Mouse (Mus musculus): Measurements from ENCODE around the gene Ank2.

Ank2 gene

DNA sequence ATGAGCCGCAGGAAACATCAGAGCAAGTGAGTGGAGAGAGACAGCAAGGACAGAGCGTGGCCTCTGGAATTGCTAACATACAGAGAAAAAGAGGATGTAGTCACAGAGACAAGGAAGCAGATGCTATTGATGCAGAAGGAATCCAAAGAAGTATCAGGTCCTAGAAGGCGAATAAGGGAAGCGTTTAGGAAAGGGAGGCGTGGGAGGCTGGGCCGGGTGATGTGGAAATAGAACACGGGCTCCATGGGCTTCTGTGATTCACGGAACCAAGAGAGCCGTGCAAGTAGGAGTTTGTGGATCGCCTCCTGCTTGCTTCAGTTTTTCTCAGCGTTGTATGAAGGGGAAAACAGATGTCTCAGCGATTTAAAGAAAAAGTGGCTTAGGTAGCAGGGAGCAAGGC is 463.6 kb downstream of the Ank2 start:
- no peak for TF ChIP-seq GATA4 (IDR thresholded peaks at IDR 0.05; ENCODE audit: insufficient replicate concordance, low read length)

DNA sequence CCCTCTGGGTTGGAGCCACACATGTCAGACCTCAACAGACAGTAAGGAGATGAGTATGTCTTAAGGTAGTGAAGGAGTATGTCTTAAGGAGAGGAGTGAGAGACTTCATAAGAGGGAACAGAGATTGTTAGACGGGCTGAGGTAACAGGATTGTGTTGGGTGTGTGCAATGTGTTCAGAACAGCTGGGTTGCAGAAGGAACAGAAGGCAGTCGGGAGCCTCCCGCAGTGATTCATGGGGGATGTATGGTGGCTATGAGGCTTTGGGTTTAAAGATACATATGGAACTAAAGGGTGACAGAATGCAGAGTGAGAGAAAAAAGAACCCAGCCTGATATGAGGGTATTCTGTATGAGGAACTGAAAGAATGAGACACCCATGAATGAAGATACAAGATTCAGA is 464.2 kb downstream of the Ank2 start:
- no peak for TF ChIP-seq GATA4 (IDR thresholded peaks at IDR 0.05; ENCODE audit: insufficient replicate concordance, low read length)

DNA sequence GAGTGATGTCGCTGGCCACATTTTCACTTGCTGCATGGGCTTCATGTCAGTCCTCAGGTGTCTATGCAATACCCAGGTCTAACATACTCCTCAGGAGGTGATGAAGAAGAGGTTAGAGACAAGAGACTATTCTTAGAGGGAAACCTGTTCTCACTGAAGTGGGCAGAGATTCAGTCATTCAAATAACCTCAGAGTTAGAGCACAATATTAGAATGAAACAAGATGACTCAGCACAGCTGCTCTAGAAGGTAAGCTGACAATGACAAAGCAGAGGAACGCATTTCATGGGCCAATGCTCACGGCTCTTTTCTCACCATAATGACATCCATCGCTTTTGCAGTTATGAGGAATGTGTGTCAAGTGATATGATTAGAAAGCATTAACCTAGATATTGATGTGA is 475.2 kb downstream of the Ank2 start:
- no peak for TF ChIP-seq GATA4 (IDR thresholded peaks at IDR 0.05; ENCODE audit: insufficient replicate concordance, low read length)

DNA sequence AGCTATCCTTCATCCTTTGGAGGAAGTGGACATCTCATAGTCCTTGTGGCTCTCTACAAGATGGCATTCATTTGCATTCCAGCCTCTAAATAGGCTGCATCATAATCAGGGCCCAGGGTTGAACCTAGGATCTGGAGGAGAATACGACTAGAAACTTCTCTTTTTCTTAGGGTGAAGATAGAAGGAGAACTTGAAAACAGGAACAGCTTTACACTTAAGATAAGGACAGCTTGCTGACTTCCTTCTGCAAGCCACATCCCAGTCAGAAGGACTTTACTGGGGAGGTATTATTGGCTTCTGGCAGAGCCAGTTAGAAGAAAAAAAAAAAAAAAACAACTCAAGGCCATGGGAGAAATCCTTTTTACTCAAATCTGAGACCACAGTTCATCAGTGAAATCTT is 479.0 kb downstream of the Ank2 start:
- no peak for TF ChIP-seq GATA4 (IDR thresholded peaks at IDR 0.05; ENCODE audit: insufficient replicate concordance, low read length)

DNA sequence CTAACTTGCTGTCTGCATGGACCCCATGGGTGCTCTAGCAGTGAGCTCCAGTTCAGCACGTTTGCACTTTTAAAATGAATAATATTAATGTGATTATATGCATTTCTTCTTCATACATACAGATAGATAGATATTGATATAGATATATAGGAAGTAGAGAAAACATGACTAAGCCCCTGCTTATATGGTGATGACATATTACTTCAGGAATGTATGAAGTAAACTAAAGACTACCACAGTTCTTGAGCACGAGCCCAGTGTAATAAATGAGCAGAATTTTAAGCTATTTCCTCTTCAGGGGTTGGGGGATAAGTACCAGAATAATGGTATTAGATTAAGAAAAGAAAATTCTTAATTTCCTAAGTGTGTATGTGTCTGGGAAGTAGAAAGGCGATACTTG is 479.4 kb downstream of the Ank2 start:
- no peak for TF ChIP-seq GATA4 (IDR thresholded peaks at IDR 0.05; ENCODE audit: insufficient replicate concordance, low read length)

DNA sequence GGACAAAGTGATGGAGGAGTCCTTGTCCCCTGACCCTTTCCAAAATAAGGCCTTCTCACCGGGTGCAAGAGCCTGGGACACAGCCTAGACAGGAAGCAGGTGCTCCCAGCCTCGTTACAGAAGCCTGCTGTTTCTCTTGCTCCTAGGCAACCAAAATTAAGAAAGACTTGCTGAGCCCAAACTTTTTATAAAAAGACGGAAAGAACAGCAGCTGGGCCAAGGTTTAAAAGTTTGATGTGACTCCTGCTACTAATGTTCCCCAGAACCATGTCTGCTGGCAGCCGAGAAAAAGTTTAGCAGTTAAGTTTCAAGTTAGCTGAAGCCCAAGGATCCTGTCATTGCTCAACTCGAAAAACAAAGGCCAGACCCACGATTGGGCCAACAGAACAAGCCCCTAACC is 480.0 kb downstream of the Ank2 start:
- no peak for TF ChIP-seq GATA4 (IDR thresholded peaks at IDR 0.05; ENCODE audit: insufficient replicate concordance, low read length)

DNA sequence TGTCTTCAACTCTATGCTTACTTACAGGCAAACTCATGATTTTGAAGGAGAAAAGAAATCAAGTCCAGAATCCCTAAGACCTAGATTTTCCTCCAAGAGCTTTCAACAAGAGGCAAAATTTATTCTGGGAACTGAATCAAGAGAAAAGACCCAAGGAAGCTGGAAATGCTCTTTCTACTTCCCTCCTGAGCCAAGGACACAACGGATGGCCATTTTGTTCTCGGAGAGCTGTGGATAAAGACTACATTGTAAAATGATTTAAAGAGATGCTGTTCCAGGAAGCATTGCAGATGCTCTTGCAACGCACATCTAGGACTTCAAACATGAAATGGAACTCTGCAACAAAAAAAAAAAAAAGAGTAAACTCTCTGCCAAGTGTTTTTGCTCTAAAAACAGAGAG is 481.6 kb downstream of the Ank2 start:
- no peak for TF ChIP-seq GATA4 (IDR thresholded peaks at IDR 0.05; ENCODE audit: insufficient replicate concordance, low read length)

DNA sequence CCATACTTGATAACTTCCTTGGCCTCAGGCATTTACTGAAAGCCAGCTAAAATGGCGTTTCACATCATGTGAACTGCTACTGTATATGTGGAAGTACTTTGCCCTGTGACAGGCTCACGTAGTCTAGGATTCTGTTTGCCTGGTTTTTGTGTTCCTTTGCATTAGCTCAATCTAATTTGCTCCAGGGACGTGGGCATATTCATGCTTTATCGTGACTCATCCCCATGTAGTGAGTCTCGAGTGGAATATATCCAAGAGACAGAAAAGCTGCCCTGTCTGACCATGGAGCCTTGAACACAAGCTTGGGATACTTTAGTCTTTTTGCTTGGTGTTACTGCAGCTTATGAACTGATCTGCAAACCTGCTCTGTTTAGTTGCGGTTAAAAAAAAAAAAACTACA is 483.6 kb downstream of the Ank2 start:
- TF ChIP-seq GATA4 (IDR thresholded peaks at IDR 0.05; ENCODE audit: insufficient replicate concordance, low read length) = no peak

DNA sequence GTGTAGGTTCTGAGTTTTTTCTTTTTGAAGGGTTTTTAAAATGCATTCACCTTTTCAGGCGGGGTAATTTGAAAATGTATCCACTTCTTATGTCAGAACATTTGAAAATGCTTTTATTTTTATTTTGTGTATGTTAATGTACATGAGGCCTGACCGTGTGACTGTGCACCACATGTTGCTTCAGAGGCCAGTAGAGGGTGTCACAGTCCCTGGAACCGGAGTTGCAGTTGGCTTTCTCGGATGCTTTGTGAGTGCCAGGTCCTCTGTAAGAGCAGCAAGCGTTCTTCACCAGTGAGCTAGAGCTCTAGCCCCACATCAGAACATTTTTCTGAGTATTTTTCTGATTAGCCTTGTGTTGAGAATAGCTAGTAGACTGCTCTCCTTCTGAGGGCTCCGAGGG is 484.0 kb downstream of the Ank2 start:
- TF ChIP-seq GATA4 (IDR thresholded peaks at IDR 0.05; ENCODE audit: insufficient replicate concordance, low read length) = no peak

DNA sequence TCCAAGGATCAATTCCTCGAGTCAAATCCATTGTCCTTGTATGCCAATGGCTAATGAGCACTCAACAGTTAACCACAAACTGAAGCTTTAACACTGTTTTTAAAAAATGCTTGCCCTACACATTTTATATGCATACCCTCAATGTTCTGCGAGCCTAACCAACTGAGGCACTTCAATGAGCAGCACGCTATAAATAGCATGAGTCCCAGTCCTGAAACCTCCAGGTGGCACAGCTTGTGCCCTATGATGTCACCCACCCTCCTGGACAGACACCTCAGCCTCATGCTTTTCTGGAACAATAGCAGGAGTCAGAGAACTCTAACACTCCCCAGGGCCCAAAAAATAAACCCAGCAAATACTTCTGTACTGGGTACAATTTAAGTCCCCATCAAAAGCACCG is 485.2 kb downstream of the Ank2 start:
- no peak for TF ChIP-seq GATA4 (IDR thresholded peaks at IDR 0.05; ENCODE audit: insufficient replicate concordance, low read length)

DNA sequence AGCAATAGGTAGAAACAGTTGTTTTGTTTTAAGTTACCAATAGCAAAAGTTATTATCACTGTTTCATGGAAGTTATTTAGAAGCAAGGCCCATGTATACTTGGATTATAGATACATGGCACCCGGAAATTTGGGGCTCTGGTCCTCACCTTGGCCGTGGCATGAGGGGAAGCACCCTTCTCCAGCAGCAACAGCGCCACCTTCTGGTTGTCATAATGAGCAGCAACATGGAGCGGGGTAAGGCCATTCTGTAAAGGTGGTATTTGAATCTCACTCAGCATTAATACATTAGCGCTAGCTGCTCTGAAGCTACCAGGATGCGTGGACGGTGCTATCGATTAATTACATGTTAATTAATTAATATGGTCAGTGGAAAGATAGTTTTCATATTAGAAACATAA is 486.6 kb downstream of the Ank2 start:
- TF ChIP-seq GATA4 (IDR thresholded peaks at IDR 0.05; ENCODE audit: insufficient replicate concordance, low read length) = no peak

DNA sequence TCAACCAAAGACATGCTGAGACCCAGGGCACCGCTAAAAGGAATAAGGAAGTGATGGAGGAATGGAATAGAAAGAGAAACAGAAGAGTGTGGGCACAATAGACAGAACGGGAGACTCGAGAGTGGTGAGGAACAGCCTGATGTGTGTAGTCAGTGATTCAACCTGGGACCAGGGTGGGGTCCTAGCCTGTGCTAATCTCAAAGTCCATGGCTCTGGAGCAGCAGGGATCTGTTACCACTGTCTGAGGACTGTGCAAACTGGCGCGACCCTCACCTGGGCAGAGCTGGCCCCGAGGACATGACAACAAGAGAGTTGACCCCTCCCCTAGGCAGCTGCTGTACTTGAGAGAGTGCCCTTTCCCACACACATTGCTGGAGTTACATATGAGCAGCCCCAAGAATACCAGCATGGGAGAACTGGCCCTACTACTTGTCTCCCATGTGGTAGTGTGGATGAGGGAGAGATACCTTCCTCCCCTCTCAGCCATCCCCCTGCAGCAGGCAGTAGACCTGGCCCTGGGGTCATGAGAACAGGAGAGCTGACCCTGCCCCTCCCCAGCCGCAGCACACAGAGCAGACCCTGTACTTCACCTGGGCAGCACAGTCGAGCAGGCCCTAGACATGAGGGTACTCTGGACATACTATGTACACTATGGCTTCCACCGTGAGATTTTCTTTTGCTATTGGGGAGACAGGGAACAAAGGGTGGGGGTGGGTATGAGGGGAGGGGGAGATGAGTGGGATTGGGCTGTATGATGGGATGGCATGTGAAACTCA is 493.1 kb downstream of the Ank2 start:
- no peak for TF ChIP-seq GATA4 (IDR thresholded peaks at IDR 0.05; ENCODE audit: insufficient replicate concordance, low read length)

DNA sequence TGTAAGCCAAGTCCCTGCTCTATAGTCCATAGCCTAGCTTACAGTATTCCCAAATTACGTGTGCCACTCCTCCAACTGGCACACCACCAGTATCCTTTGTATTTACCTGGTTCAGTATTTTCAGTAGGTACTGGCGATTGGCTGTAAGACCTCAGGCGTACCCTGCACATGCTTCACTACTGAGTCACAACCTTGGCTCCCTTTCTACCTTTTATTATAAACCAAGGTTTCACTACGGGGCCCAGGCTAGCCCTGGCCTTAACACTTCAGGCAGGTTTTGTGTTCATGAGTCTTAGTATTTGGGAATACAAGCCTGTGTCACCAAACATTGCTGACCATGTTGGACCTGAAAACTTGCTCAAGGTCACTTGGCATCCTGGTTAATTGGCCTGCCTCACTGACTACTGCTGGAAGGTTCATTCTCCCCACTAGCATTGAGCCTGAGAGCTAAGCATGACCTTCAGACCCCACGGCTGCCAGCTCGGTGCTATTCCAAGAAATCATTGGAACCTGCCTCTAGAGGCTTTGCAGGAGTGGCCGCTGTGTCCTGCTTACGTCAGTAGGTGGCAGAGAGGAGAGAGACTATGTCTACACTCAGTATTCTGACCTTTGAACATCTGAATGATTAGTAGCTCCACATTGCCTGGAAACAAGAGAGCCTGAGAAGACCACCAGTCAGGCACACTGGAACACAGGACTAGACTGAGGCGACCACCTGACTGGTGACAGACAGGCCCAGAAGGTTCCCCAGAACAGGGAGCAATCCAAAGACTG is 494.1 kb downstream of the Ank2 start:
- no peak for TF ChIP-seq GATA4 (IDR thresholded peaks at IDR 0.05; ENCODE audit: insufficient replicate concordance, low read length)

DNA sequence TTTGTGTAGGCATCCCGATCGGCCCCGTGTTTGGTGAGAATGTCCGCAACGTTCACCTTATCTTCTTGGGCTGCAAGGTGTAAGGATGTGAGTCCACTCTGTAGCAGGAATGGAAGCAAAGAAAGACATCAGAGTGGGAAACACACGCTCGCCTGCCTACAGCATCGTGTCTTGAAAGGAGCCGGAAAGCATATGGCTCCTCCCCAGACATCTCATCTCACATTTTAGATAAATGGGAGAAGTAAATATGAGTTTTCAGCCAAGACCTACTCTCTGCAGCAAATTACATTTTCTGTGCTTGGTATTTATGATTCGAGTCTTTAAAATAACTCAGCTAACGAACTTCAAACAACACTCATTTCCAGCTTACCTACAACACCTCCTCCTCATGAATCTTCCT is 495.2 kb downstream of the Ank2 start:
- TF ChIP-seq GATA4 (IDR thresholded peaks at IDR 0.05; ENCODE audit: insufficient replicate concordance, low read length) = no peak

DNA sequence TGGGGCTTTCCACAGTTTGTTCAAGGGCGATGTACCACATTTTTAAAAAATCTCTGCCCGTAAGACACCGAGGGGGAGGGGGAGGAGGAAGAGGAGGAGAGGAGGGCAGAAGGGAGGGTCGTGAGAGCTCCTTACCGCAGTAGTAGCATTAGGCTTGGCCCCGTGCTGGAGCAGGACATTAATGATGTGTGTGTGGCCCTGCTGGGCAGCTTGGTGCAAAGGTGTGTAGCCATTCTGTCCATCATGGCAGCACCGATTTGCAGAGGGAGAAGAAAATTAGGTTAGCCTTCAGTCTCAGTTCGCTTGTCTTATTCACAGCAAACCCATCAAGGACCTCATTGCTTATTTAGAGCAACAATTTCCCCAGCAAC is 500.4 kb downstream of the Ank2 start:
- no peak for TF ChIP-seq GATA4 (IDR thresholded peaks at IDR 0.05; ENCODE audit: insufficient replicate concordance, low read length)

DNA sequence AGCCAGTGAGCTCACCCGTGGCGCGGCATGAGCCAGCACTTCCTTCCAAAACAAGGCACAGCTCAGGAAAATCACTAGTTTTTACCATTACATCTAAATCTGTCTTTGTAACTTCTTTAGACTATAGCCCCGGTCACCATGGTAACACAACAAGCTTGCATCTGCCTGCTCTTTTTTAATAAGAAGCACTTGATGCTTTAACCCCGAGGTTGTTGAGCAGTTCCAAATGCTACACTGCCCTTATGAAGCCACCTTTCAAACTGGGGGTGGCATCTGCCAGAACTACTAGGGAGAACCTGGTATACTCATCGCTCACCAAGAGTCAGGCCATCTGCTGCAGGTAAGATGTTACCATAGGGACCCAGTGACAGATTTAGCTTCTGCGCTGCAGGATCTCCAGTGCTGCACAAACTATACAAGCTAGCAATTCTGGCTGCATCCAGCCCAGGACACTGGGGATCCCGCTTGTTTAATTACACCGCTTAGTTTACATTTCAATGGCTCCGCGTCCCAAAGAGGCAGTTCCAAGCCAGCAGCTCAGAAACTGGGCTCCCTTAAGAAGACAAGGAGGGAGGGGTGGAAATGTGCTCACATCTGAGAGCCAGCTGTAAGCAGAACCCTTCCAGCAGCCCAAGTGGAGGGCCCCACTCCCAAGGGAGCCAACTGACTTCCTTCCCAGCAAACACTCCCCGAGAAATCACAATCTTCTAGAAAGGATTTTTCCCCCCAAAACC is 501.0 kb downstream of the Ank2 start:
- no peak for TF ChIP-seq GATA4 (IDR thresholded peaks at IDR 0.05; ENCODE audit: insufficient replicate concordance, low read length)

Data from liver, adult (tissue).